Mouse (Mus musculus): ENCODE results near the gene Fbxo42.
A peak's percentile ranks its signal among the peaks of the same experiment; 100 is the strongest.

Fbxo42 gene

GRCm38 (mm10) chr4:141147112-141148008 lies at the start of gene Fbxo42:
Fbxo42 (plus strand) TSS chr4:141147913.
- DNase-seq (ENCODE audit: extremely low spot score, low spot score): peak; percentile 96

DNA sequence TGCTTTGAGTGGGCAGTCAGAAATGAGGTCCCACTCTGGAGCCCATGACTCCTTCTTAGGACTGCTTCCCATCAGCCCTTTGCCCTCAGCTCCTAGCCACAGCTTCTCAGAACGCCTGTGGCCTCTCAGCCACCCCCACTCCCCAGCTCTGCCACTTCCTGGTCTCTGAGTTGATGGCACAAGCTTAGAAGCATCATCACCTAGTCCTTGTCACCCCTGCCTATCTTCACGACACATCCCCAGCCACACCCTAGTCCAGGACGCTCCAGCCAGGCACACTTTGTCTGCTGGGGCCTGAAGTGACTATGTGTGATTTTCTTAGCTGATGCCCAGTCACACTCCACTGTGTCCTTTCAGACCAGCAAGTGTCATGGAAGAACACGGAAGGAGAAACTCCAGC lies 48.8 kb upstream of the Fbxo42 start:
- DNase-seq (ENCODE audit: extremely low spot score, low spot score): no peak

DNA sequence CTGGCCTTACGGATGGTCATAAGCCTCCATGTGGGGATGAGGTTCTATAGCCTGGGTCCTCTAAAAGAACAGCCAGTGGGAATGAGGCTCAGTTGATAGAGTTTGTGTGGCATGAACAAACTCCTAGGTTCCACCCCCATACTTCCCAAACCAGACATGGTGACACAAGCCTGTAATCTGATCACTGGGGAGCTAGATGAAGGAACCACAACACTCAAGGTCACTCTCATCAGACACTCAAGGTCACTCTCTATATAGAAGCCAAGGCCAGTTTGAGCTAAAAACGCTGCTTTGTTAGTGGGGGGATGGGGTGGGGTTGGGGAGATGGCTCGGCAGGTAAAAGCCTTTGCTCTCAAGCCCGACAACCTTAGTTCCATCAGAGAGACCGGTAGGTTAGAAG lies 47.8 kb upstream of the Fbxo42 start:
- no peak for DNase-seq (ENCODE audit: extremely low spot score, low spot score)

DNA sequence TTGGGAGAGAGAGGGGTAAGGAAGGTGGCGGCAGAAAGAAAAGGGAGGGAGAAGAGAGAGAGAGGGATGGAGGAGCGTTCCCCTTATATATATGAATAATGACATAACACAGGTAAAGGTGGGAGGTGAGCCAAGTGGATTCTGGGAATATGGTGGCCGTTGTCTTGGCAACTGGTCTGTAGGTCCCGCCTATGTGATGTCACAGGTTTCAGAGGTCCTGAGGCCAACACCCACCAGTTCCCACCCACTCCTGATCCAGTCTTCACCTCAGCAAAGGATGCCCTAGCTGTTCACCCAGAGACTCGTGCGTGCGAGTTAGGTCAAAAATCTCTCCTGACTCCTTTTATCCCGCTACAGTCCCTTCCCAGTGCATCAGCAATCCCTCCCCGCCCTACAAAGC lies 46.4 kb upstream of the Fbxo42 start:
- DNase-seq (ENCODE audit: extremely low spot score, low spot score): no peak

GRCm38 (mm10) chr4:141101855-141102254 lies 45.9 kb upstream of the Fbxo42 start:
- peak; percentile 43 for DNase-seq (ENCODE audit: extremely low spot score, low spot score)

- DNase-seq (ENCODE audit: extremely low spot score, low spot score): no peak
These were observed 41.1 kb upstream of the Fbxo42 start for GRCm38 (mm10) chr4:141106526-141107183.

DNA sequence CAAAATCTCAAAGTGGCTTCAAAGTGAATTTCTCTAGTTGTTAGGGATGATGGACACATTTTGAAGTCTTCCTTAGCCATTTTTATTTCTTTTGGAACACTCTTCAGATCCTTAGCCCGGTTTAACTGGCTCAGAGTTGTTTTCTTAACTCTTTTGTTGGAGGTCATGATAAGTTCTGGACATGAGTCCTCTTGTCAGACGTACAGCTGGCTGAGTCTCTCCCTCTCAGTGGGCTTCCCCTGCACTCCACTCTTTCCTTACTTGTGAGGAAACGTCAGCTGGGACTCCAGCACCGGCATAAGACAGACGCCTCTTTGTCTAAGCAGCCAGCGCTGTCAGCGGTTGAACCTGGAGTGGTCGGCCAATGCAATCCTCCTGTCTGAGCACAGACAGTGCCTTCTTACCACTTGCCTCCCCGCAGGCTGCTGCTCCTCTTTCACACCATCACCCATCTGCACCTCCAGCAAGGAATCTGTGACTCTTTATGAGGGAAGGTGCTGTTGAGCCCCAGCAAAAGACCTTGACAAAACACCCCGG lies 39.4 kb upstream of the Fbxo42 start:
- no peak for DNase-seq (ENCODE audit: extremely low spot score, low spot score)

GRCm38 (mm10) chr4:141113831-141114230 lies 33.9 kb upstream of the Fbxo42 start:
- no peak for DNase-seq (ENCODE audit: extremely low spot score, low spot score)

DNA sequence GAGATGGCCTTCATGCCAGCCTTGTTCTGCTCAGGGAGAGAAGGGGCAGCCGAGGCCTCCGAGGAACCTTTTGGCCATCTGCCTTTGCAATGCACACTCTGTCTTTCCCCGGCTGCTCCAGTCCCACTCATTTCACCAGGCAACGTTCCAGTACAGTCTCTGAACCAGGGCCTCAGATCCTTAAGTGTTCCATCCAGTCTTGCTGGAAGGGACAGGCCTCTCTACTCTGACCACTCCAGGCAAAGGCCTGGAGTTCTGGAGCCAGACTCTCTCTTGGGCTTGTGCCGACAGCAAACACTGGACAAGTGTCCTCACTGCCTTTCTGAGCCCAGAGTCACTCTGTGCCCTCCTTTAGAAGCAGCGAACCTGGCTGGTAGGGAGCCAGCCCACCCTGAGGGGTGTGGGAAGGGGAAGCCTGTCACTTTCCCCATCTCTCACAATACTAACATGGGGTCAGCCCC lies 33.2 kb upstream of the Fbxo42 start:
- DNase-seq (ENCODE audit: extremely low spot score, low spot score): no peak

- no peak for DNase-seq (ENCODE audit: extremely low spot score, low spot score)
These were observed 32.3 kb upstream of the Fbxo42 start for GRCm38 (mm10) chr4:141115398-141115797.

DNA sequence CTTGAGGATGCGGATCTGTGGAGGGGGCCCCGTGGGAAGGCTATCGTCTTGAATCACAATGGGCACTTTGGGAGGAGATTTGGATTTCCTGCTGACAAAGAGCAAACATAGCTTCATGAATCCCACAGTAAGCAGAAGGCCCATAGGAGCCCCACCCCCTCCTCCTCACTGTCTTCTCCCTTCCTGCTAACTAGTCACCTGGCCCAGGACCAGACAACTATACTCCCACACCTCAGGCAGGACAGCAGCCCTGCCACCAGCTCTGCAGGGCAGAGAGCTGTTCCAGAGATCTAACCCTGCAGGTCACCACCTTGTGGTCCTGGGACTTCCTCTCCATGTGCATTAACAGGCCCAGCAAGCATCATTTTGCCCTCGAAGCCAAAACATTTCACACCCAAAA lies 29.0 kb upstream of the Fbxo42 start:
- DNase-seq (ENCODE audit: extremely low spot score, low spot score): no peak

DNA sequence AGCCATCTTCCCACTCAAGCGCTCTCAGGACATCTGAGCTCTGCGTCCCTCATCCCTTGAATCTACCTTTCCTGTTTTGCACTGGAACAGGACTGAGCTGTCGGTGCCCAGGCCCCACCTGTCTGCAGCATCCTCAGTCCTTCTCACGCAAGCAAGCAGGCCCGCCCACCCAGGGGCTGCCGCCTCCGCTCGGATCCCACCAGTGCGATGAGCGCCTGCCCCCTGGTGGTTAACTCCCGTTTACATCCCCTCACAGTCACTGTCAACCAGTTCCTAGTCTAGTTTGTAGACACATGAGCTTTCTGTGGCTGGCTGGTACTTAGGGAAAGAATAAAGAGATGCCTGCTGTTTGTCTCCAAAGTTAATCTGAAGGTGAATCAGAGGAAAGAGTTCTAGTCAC lies 27.0 kb upstream of the Fbxo42 start:
- DNase-seq (ENCODE audit: extremely low spot score, low spot score): peak; percentile 64

DNA sequence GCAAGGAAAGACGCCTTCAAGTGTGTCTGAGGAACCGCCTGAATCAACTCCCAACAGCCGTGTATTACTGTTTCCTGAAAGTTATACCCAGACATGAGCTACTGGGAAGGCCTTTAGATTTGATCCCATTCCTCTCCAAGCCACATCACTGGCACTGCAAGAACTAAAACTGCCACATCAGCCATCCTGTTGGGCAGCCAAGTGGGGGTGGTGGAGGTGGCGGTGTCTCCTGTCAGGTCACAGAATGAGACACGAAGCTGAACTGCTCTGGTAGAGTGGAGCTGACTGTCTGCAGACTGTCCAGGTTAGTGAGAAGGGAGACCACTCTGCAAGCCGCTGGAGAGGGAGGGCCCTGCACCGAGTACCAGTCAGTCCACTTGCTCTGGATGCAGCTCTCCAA lies 25.1 kb upstream of the Fbxo42 start:
- no peak for DNase-seq (ENCODE audit: extremely low spot score, low spot score)

- no peak for DNase-seq (ENCODE audit: extremely low spot score, low spot score)
These were observed 24.6 kb upstream of the Fbxo42 start for GRCm38 (mm10) chr4:141123065-141123464.

GRCm38 (mm10) chr4:141129190-141129710 lies 18.5 kb upstream of the Fbxo42 start:
- no peak for DNase-seq (ENCODE audit: extremely low spot score, low spot score)

- DNase-seq (ENCODE audit: extremely low spot score, low spot score): no peak
These were observed 16.9 kb upstream of the Fbxo42 start for GRCm38 (mm10) chr4:141130704-141131342.

GRCm38 (mm10) chr4:141131531-141132061 lies 16.1 kb upstream of the Fbxo42 start:
- no peak for DNase-seq (ENCODE audit: extremely low spot score, low spot score)

DNA sequence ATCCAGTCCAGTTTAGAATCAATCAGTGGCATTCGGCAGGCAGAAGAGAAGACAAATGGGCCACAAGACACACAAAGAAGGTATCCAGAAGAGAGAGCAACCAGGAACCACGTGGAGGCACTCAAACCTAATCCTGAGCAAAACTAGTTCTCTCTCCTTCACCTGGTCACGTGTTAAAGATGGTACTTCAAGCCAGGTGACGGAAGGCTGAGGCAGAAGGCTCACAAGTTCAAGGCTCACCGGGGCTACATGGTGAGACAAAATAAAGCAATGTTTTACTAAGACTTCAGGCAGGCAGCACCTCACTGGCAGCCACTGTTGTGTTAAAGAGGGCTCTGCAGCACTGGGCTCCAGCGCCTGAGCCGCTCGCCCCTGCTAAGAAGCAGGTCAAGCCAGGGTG lies 15.5 kb upstream of the Fbxo42 start:
- DNase-seq (ENCODE audit: extremely low spot score, low spot score): no peak

GRCm38 (mm10) chr4:141133227-141133626 lies 14.5 kb upstream of the Fbxo42 start:
- DNase-seq (ENCODE audit: extremely low spot score, low spot score): no peak

DNA sequence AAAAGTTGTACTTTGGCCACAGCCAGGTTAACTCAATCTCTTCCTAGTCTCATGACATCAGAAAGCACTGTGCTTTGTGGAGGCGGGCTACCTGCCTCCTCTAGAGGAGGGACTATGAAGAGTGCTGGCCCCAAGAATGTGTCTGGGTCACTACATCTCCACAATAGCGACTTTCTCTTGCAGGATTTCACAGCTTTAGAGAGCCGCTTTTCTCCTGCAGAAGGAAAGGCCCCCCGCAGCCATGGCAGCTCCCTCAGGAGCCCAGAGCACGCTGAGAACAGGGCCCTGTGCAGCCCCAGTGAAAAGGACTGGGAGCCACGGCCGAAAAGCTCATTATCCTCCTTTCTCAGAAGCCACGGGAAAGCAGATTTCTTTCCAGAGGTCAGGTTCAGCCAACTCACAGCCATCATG lies 13.7 kb upstream of the Fbxo42 start:
- no peak for DNase-seq (ENCODE audit: extremely low spot score, low spot score)

DNA sequence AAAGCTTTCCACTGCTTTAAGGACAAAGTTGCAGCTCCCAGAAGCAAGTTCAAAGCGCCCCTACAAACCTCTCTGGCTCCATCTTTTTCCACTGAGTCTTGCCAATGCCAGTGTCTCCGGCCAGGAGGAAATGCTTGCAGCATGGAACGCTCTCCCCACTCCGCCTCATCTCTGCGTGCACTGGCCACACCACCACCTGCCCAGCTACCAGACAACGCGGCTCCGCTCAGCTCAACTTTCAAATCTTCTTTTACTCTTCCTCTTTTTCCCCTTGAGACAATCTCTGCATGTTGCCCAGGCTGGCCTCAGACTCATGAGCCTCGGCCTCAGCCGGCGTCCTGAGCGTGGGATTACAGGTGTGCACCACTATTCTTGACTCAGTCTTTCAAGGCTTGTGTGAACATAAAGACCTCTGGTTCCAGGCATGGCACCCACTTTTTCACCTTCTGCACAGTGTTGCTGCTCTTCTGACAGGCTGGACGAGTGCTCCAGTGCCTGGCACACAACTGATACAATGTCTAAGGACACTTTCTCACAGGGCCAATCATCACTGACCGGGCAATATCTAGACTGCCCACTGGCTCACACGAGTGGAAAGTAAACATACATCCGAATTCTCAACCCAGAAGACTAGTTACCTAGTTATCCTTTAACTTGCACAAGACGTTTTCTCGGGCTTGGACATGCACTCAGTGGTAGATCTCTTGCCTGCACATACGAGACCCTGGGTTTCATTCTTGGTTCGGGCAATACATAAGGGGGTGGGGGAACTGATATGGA lies 12.8 kb upstream of the Fbxo42 start:
- DNase-seq (ENCODE audit: extremely low spot score, low spot score): no peak
